Mouse (Mus musculus) testis, postnatal 14 days (tissue): Measurements from ENCODE around the gene Dgkh.

Experiments
- DNase-seq: peaks from one replicate; pipeline ENCODE4 v3.0.0; 2021; ENCODE audit warnings: low spot score

The Dgkh gene

DNA sequence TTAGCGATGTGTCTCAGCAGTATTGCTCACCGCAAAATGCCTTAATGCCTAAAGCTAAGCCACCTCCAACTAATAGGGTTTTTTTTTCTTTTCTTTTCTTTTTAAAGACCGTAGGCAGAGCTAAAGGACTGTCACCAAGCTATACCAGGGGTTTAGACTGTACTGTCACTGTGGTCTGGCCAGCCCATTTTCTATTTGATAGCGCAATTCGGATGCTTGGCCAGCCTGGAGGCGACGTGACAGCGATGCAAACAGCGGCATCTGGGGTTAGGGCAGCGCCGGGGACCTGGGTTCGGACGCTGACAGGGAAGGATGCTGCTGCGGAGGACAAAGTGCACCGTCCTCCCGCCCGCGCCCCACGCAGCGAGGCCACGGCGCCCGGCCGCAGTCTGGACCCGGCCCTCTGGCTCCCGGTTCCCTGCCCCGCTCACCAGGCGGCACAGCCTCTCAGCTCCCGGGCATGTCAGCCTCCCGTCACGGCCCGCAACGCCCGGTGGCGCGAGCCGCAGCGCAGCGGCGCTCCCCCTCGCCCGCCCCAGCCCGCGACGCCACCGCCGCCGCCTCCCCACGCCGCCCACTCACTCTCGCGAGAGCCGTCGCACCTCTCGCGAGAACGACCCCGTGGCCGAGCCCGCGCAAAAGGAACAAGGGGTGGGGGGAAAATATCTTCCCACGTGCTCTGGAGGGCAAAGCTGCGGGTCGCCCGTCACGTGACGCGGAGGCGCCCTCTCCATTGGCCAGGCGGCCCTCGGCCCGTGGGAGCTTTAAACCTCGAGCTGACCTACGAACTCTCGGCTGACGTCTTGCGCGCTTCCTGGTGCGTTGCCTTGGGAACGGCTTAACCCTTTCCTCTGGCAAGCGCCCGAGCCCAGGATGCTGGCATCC is 196.1 kb downstream of the Dgkh start, which contains the start of gene Akap11:
TSS of gene Akap11 (minus strand) at position 528 of the 885 bp plus-strand sequence.
- DNase-seq, result peak; percentile 98

DNA sequence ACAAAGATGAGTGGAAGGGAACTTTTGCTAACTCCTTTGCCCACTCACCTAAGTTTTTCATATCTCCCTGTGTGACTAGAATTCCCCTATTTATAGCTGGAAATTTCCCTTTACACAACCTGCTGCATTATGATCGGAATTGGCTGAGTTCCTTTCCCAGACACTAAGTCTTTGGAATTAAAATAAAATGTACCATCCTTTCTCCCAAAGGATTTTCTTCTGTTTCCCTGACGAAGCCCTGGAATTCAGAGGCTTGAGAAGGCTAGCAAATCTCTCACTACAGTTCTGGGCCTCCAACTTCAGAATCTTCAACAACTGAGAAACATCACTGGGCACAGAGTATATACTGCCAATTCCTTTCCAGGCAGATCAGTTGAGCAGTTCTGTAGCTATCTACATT is 197.2 kb downstream of the Dgkh start:
- DNase-seq, result no peak

DNA sequence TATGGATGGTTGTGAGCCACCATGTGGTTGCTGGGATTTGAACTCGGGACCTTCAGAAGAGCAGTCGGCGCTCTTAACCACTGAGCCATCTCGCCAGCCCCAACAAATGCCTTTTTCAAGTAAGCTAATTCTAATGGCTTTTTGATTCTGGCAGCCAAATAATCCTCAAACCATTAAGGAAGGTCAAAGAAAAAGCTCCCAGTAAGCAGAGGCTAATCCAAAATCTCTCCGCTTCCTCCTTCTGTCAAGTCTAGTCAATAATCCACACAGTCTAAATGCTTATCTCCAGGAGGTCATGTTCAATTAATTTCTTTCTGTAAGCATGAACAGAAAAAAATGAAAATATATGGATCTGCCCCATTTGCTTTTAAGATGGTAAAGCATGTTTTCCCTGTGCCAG is 197.9 kb downstream of the Dgkh start:
- DNase-seq, result no peak

DNA sequence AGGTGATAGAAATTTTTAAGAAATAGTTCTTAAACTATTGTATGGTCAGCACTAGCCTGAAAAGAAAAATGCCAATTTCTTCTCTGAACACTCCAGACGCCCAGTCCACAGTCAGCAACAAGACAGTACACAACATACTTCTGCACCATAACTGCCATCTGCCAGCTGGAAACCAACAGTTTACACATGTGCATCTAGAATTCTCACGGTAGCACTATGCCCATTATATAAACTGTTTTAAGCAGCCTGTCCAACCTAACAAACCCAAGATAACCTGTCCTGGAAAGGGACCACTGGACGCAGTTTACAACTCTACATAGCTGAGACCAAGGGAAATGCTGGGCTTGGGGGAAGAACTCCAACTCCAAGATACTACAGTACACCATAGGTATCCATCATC is 198.9 kb downstream of the Dgkh start:
- no peak for DNase-seq

DNA sequence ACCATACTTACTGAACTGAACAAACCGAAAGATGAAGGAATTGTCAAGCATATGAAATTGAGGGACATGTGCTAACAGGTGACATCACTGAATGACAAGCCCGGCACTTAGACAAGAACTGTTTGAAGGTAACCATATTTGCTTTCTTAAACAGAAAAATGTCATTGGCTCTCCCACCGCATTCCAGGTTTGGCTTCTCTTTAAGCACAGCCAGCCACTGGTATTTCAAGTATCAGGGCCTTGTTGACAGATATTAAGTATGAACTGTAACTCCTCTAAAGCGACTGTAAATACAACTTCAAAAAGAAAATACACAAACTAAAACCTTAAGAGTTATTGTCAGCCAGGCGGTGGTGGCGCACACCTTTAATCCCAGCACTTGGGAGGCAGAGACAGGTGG is 200.2 kb downstream of the Dgkh start:
- DNase-seq, result no peak

DNA sequence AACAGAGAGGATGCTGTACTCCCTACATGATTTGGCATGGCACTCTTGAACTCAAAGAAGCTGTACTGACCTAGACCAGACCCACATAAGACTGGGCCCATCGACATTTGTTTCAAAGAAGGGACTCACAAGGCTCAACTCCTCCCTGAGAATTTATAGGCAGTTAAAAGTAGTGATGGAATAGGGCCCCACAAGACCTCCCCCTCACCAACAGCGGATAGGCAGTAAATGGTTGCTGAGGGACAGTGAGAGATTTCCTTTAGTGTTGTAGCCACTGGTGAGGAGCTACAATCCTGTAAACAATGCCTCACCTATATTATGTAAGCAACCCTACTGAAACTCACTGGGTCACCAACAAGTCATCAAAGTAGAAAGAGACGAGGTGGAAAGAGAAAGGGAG is 202.3 kb downstream of the Dgkh start:
- no peak for DNase-seq

DNA sequence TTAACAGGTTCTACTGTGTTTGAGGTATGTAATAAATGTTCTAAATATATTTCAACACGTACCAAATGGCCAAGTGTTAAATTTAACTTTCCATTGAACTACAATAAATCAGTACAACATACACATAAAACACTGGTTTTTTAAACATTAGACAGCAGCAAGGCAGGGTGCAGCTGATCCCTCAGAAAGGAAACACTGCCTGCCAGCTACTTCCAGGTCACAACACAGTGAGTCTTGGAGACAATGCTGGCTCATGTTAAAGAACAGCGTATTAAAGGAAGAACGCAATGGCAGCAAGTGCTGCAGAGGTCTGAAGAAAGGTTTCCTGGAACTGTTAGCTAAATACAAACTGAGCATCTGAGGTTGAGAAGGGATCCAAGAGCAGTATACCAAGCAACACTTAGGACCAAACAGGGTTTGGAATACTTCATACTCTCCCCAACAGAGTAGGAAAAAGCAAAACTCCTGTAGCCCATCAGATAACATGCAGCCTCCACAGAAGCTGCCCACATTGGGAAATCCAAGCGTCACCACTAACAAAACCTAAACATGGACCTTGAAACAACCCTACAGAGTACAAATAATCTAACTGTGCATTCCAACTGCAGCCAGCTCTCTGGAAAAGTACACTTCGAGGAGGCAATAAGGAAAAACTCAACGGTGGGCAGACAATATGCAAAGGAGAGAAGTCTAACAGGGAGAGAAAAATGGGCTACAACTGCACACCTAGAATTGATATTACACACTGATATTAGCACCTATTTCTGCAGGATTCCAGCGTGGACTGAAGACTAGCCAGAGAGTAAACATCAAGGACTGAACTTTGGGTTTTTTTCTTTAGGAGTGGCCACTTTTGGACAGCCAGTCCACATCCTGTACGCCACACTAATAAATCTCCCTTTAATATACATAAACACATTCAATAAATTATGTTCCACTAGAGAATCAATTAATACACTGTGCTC is 203.8 kb downstream of the Dgkh start:
- DNase-seq, result no peak

DNA sequence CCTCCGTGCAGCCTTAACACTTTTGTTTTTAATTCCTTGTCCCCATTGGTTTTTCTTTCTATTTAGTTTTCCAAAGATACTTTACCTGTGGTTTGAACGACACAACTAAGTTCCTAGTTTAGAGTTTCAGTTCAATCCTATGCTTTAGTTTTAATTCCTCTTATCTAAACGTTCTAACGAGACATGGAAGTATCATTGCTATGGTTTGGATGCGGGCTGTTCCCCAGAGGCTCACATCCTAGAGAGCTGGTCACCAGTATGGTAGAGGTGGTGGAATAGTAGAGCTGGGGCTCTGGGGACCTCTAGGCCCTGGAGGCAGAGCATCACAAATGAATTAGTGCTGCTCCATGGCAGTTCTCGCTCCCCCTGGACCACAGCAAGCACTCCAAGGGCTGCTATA is 205.7 kb downstream of the Dgkh start:
- DNase-seq, result no peak

DNA sequence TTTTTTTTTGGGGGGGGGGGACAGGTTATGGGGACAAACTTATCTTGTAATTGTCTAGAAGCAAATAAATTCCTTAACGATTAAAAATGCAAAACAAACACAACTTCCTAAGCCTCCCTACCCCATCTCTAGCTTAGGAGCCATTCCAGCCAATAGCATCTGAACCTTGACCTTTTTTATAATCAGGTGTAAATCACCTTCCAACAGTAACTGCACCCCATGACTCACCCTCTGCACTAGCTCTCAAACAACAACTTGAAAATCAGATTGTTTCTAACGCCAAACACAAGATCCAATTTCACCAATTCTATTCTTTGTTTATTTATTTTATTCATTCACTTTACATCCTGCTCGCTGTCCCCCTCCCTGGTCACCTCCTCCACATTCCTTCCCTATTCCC is 206.1 kb downstream of the Dgkh start:
- DNase-seq, result no peak

DNA sequence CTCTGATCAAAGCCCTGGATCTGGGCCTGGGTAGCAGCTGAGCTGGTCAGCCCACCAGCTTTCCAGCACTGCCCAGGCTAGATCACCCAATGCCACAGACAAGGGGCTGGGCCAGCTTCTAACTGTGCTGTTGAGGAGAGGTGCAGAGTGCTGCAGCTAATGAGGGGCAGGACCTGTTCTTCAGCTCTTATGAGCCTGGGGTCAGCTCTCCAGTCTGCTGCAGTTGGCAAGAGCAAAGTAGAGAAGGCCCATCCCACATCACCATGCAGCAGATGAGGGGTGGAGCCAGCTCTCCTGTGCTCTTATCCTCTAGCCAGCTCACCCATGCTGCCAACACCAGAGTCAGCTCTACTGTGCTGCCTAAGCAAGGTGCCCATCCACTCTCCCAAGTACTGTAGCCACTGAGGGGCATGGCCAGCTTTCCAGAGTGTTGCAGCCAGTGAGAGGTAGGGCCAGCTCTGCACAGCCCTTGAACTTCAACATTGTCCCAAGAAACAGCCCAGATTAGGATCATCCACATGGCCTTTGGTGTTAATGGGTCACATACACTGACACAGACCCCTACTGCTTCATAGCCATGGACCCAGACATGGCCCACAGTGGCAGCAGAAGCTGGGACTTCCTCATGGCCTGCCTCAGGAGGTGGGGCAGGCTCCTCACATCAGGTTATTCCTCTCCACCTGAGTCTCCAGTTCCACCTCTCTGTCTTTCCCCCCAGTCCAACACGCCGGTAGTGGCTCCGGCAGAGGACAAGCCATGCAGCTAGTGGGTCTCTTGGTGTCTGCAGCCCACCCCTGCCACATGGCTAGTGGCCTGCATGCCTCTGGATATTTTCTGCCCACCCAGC is 206.7 kb downstream of the Dgkh start:
- DNase-seq, result no peak

DNA sequence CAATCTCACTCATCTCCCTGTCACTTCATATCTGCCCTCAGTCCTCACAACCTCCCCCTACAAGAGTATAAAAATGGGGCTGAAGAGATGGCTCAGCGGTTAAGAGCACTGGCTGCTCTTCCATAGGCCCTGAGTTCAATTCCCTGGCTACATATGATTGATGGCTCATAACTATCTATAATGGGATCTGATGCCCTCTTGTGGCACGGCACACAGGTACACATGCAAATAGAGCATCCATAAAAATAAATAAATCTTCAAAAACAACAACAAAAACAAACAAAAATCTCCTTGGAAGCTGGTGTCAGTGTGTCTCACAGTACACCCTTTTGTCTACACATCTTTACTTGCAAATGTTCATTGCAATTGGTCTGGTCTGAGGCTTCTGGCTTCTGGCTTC is 207.5 kb downstream of the Dgkh start:
- no peak for DNase-seq

DNA sequence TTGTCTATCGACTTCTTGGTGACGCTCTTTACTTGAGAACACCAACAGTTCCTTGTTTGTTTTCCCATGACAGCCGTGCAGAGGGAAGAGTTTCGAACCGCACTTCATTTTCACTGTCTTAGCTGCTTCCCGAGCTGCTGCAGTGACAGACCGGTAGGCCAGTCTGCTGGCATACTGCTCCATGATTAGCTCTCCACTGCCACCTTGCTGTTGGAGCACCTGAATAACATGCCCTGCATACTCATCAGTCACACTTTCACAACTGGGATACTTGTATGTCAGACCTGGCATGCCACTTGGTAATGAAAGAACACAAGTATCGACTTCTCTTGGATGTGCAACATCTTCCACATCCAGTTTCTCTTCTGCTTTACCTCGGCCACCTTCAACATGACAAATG is 221.9 kb downstream of the Dgkh start:
- DNase-seq, result no peak

DNA sequence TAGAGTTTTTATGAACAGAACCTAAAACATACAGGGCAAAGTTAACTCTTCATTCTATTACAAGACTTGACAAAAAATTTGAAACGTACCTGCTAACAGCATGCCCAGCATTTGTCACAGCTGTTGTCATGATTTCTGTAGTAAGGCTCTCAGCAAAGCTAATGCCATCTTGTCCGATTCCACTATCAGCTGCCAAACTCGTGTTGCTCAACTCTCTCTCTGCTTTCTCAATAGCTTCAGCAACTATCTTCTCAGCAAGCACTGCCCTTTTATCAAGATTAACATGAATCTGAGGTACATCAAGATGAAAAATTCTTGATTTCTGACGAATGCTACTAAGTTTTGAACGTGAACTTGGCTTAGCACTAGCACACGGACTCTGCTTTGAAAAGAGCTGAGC is 222.8 kb downstream of the Dgkh start:
- DNase-seq, result no peak
